Mouse (Mus musculus): Measurements from ENCODE around the gene Tbc1d20.

The Tbc1d20 gene

DNA sequence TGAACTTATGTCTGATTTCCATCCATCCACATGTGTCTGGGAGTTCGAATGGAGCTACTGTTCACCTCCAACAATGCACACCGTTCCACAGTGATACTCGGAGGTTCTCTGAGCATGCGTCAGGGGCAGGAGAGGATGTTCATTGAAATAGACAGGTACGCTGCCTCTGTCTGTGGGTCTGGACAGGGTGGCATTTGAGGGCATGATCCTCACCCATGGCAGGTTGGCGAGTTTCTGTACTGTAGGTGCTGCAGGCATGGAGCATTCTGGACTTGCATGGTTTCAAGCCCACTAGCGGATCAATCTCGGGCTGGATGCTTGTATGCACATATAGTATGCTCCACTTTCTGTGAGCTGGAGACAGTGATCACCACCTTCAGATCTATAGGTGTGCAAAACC lies 67.6 kb downstream of the Tbc1d20 start:
- no peak for DNase-seq

Measured in thymus, postnatal 14 days (tissue).